Mouse (Mus musculus) mouse trophoblast stem cell (cell line): ENCODE results near the gene Rpl39.
"Not testable (repeated sequence)": the region's sequence is repeated elsewhere in the genome, so short reads cannot be mapped to it uniquely, and the experiment has no call there.

Experiments
- in situ Hi-C, 2 experiments: fragments of 300-500 bp; cut with MseI, MboI; formaldehyde crosslinking; loops; 2 replicates in 1 of 2; 3 replicates in 1 of 2; pipeline ENCODE4 v1.15.1; 2025

Gene Rpl39

GRCm38 (mm10) chrX:37084927-37085660 lies at the start of gene Rpl39:
Gene Rpl39 (minus strand): TSS chrX:37085402.
- in situ Hi-C loops = no loop called here

GRCm38 (mm10) chrX:37126671-37127358 lies 41.6 kb upstream of the Rpl39 start, which contains the start of gene Nkap:
Gene Nkap (plus strand): TSS chrX:37126795.
- in situ Hi-C loops = no loop called here

- in situ Hi-C loops = no loop called here
Observed at GRCm38 (mm10) chrX:37125511-37125910, 40.3 kb upstream of the Rpl39 start.

GRCm38 (mm10) chrX:37120212-37120611 lies 35.0 kb upstream of the Rpl39 start:
- in situ Hi-C loops = no loop called here

GRCm38 (mm10) chrX:37119585-37119984 lies 34.4 kb upstream of the Rpl39 start:
- in situ Hi-C loops = no loop called here

- in situ Hi-C loops = no loop called here
Observed at GRCm38 (mm10) chrX:37117085-37117484, 31.9 kb upstream of the Rpl39 start.

GRCm38 (mm10) chrX:37110881-37111193 lies 25.6 kb upstream of the Rpl39 start:
- in situ Hi-C loops = no loop called here

- in situ Hi-C loops = no loop called here
Observed at GRCm38 (mm10) chrX:37110193-37110880, 25.1 kb upstream of the Rpl39 start, which contains the start of gene Upf3b. Gene Upf3b (minus strand): TSS chrX:37110322.

- in situ Hi-C loops = no loop called here
Observed at GRCm38 (mm10) chrX:37109526-37110192, 24.5 kb upstream of the Rpl39 start.

GRCm38 (mm10) chrX:37103826-37104225 lies 18.6 kb upstream of the Rpl39 start:
- in situ Hi-C loops = loop anchor here in 1 of 2 experiments (5.0 kb wide), 1 partner anchor 52 kb away; no protein-coding TSS in a partner anchor

GRCm38 (mm10) chrX:37098681-37099080 lies 13.5 kb upstream of the Rpl39 start:
- in situ Hi-C loops = no loop called here

- in situ Hi-C loops = no loop called here
Observed at GRCm38 (mm10) chrX:37095106-37095768, 10.0 kb upstream of the Rpl39 start.

- in situ Hi-C loops = no loop called here
Observed at GRCm38 (mm10) chrX:37091457-37091856, 6.3 kb upstream of the Rpl39 start.

- in situ Hi-C loops = no loop called here
Observed at GRCm38 (mm10) chrX:37088778-37089177, 3.6 kb upstream of the Rpl39 start.

GRCm38 (mm10) chrX:37085665-37086064 lies 463 bp upstream of the Rpl39 start:
- in situ Hi-C loops = no loop called here

- in situ Hi-C loops = no loop called here
Observed at GRCm38 (mm10) chrX:37084318-37084926, 780 bp downstream of the Rpl39 start.

GRCm38 (mm10) chrX:37081194-37081593 lies 4.0 kb downstream of the Rpl39 start:
- in situ Hi-C loops = no loop called here

GRCm38 (mm10) chrX:37080345-37080744 lies 4.9 kb downstream of the Rpl39 start:
- in situ Hi-C loops = not testable (repeated sequence)

- in situ Hi-C loops = no loop called here
Observed at GRCm38 (mm10) chrX:37076651-37077050, 8.6 kb downstream of the Rpl39 start.

GRCm38 (mm10) chrX:37074262-37074892 lies 10.8 kb downstream of the Rpl39 start:
- in situ Hi-C loops = no loop called here
